Mouse (Mus musculus) Muller cell, postnatal 12 days (primary cell): ENCODE results near the gene Oaf.

ENCODE experiments used
- DNase-seq: peaks from one replicate; pipeline ENCODE4 v3.0.0-alpha.2; 2015; ENCODE audit errors: inconsistent ontology term

The Oaf gene

GRCm38 (mm10) chr9:43225481-43225880, 14.2 kb downstream of the Oaf start:
- no peak for DNase-seq

- DNase-seq = no peak
Observed at GRCm38 (mm10) chr9:43224771-43225355, 14.8 kb downstream of the Oaf start.

- no peak for DNase-seq
Observed at GRCm38 (mm10) chr9:43222429-43222715, 17.3 kb downstream of the Oaf start.

- DNase-seq = peak; percentile 82
Observed at GRCm38 (mm10) chr9:43221643-43222428, 17.9 kb downstream of the Oaf start.

- no peak for DNase-seq
Observed at GRCm38 (mm10) chr9:43210771-43211450, 28.8 kb downstream of the Oaf start.

- no peak for DNase-seq
Observed at GRCm38 (mm10) chr9:43210190-43210682, 29.5 kb downstream of the Oaf start, which contains the start of gene Pou2f3. Pou2f3 (minus strand) TSS chr9:43210369.

- DNase-seq = no peak
Observed at GRCm38 (mm10) chr9:43206022-43206390, 33.7 kb downstream of the Oaf start.

GRCm38 (mm10) chr9:43205343-43206021, 34.2 kb downstream of the Oaf start:
- DNase-seq = no peak

- no peak for DNase-seq
Observed at GRCm38 (mm10) chr9:43200212-43200611, 39.5 kb downstream of the Oaf start.

- no peak for DNase-seq
Observed at GRCm38 (mm10) chr9:43194001-43194400, 45.7 kb downstream of the Oaf start.

GRCm38 (mm10) chr9:43191561-43191960, 48.1 kb downstream of the Oaf start:
- no peak for DNase-seq

- DNase-seq = no peak
Observed at GRCm38 (mm10) chr9:43189021-43189356, 50.7 kb downstream of the Oaf start.

GRCm38 (mm10) chr9:43188309-43189020, 51.2 kb downstream of the Oaf start:
- DNase-seq = no peak

- DNase-seq = no peak
Observed at GRCm38 (mm10) chr9:43179614-43180013, 60.1 kb downstream of the Oaf start.

- no peak for DNase-seq
Observed at GRCm38 (mm10) chr9:43178172-43178571, 61.5 kb downstream of the Oaf start.
